Mouse (Mus musculus) heart, postnatal 10 days (tissue): Measurements from ENCODE around the gene Cyth3. TPM values are rescaled to one million over a fixed set of nuclear protein-coding genes. Genes with fewer than 3 reads are reported as not detected.

Source experiments
- DNase-seq, 2 experiments: peaks; one replicate each; pipeline ENCODE4 v3.0.0; 2021
- intact Hi-C: fragments of 180-260 bp; cut with DNase I; formaldehyde crosslinking; loops from one replicate; pipeline ENCODE4 v1.15.1; 2025
- total RNA-seq, 2 experiments: library from RNA; stranded (reverse); gene quantifications; 2 replicates each; pipeline ENCODE4 v1.2.3; 2021

The Cyth3 gene
- total RNA-seq, 2 experiments from 2014 or later, result 87.2 to 125 TPM

DNA sequence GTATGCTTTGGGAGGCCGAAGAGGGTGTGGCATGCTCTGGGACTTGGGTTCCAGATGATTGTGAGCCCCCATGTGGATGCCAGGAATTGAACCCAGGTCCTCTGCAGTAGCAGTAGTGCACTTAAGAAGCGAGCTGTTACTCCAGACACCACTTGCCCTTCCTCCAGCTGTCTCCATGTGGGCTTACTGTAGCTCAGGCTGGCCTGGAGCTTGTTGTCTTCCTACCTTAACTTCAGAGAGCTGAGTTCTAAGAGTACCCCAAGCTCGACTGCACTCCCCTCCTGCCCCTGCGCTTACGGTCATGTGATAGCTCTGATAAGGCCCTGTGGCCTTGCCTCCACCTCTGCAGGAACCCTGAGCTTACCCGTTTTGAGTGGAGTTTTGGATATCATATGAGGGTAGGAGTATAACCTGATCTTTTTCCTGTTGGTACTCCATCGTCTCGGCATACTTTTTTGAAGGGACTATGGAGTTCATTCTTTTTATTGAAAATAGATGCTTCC lies 36.8 kb downstream of the Cyth3 start:
- intact Hi-C loops, result no loop called here
- no peak for DNase-seq

- no peak for DNase-seq
- intact Hi-C loops, result no loop called here
Measured at GRCm38 (mm10) chr5:143663074-143663687, 40.9 kb downstream of the Cyth3 start.

DNA sequence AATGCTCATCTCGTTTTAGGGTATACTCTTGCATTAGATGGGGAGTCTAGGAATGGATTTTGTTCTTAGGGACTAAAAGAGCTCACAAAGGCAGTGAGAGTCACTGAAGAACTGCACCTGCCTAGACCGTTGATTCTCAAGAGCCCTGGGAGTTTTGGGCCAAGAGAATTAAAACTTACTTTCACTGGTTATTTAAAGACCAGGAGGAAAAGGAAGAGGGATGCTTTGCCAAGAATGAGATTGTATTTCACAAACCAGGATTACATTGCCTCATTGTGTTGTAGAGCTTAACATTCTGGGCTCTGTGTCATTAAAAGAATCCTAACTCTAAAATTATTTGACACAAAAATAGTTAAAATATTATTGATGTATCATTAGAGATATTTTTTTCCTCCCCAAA lies 43.3 kb downstream of the Cyth3 start:
- no peak for DNase-seq
- intact Hi-C loops, result loop anchor here (5.0 kb wide), 1 partner anchor 98 kb away; no protein-coding TSS in a partner anchor

DNA sequence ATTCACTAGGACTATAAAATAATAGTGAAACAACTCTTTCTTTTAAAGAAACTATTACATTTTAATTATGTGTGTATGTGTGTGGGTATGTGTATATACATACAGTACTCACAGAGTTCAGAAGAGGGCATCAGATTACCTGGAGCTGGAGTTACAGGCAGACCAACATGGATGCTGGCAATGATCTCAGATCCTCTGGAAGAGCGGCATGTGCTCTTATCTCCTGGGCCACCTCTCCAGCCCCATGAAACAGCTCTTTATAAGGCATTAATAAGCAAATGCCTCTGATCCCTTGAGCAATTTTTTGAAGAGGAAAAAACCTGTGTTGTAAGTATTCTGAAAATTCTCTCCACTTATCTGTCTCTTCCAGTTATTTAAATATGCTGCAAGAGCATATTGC lies 43.8 kb downstream of the Cyth3 start:
- intact Hi-C loops, result loop anchor here (5.0 kb wide), 1 partner anchor 99 kb away; no protein-coding TSS in a partner anchor
- no peak for DNase-seq

DNA sequence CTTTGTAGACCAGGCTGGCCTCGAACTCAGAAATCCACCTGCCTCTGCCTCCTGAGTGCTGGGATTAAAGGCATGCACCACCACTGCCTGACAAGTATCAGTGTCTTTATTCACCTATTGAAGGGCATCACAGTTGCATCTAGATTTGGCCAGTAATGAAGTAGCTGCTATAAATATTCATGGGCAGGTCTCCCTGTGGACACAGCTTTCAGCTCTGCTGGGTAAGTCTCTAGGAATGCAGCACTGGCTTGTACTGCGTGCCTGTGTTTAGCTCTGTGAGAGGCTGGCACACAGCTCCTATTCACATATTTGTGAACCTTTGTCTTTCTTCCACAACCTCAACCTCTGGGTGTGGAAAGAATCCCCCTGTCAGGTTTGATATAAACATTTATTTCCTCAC lies 46.6 kb downstream of the Cyth3 start:
- DNase-seq, result peak; percentile 61 to 71
- intact Hi-C loops, result loop anchor here (5.0 kb wide), 1 partner anchor 102 kb away; no protein-coding TSS in a partner anchor

- DNase-seq, result peak in 1 of 2 experiments; percentile 49
- intact Hi-C loops, result loop anchor here (5.0 kb wide), 1 partner anchor 102 kb away; no protein-coding TSS in a partner anchor
Measured at GRCm38 (mm10) chr5:143669393-143669792, 47.1 kb downstream of the Cyth3 start.

GRCm38 (mm10) chr5:143669839-143670238 lies 47.6 kb downstream of the Cyth3 start:
- intact Hi-C loops, result loop anchor here (5.0 kb wide), 1 partner anchor 103 kb away; no protein-coding TSS in a partner anchor
- DNase-seq, result no peak

DNA sequence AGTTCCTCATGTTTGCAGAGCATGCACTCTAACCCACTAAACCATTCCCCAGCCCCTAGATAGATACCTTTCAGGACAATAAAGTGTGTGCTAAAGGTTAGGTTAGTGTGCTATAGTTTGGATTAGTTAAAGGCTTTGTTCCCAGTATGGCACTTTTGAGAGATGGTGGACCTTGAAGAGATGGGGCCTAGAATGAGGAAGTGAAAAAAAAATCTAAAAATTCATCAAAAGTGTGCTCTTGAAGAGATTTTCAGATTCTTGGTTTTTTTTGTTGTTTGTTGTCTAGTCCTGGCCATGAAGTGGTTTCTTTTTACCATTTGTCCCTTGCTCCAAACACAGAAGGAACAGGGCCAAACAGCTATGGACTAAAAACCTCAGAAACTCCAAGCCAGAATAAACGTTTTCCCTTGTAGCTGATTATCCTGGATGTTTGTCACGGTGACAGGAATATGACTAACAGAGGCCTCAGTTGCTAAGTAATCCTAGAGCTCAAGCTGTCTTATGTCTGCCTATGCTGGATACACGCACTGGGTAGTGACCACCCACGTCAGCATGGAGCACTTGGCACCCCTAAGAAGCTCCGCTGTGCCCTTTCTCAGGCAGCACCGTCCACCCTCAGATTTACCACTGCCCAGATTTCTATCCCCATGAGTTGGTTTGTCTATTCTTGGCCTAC lies 48.6 kb downstream of the Cyth3 start:
- intact Hi-C loops, result no loop called here

GRCm38 (mm10) chr5:143674576-143674975 lies 52.3 kb downstream of the Cyth3 start:
- no peak for DNase-seq
- intact Hi-C loops, result no loop called here

More for the DNA sequence above, 48.6 kb downstream of the Cyth3 start:
- DNase-seq, result peak in 1 of 2 experiments; percentile 40

DNA sequence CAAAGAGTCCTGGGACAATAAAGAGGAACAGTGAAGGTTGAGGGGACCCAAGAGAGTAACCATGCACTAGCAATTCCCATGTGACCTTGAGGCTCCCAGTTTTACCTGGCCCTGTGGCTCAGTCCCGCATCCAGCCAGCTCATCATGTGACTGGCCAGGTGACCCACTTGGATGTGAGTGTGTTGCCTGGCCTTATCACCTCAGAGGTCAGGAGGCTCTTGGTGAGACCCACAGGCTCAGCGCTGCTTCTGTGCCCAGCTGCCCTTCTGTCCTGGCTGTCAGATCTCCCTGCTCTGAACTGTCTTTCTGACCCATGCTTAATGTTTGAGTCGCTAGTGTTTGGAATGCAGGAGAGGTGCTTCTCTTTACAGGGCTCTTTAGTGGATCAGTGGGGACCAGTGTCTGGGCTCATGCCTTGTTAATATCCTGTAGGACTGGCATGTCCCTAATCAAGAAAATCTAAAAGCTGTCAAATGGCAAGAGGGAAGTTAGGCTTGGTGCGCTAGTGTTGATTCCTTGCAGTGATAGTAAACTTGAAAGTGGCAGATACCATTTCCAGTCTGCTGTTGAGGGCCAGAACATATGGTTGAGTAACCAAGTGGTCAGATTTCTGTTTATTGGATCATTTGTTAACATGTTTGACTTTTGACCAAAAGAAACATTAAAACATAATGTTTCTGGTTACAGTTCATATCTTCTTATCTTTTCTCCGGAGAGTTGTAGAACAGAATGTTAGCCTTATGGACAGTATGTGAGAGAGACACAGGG lies 54.2 kb downstream of the Cyth3 start:
- intact Hi-C loops, result no loop called here
- DNase-seq, result no peak

- no peak for DNase-seq
- intact Hi-C loops, result no loop called here
Measured at GRCm38 (mm10) chr5:143677363-143677762, 55.1 kb downstream of the Cyth3 start.

- intact Hi-C loops, result no loop called here
Measured at GRCm38 (mm10) chr5:143678634-143679271, 56.5 kb downstream of the Cyth3 start.

DNA sequence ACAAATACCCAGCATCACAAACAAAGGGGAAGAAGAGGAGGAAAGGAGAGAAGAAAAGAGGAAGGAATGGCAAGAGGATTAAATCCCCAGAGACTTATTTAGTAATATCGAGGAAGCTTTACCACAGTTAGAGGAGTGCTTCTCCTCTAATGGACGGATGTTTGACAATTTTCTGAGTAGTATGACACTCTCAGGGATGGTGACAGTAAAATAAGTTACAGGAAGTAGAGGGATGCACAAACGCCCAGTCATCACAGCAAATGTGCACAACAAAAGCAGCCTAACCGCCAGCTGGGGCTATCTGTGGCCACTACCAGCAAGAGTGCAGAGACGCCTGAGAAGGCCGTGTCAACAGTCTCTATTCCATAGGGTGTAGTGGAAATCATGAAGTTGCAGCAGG lies 57.4 kb downstream of the Cyth3 start:
- DNase-seq, result no peak
- intact Hi-C loops, result no loop called here

More at GRCm38 (mm10) chr5:143678634-143679271, 56.5 kb downstream of the Cyth3 start:
- no peak for DNase-seq

DNA sequence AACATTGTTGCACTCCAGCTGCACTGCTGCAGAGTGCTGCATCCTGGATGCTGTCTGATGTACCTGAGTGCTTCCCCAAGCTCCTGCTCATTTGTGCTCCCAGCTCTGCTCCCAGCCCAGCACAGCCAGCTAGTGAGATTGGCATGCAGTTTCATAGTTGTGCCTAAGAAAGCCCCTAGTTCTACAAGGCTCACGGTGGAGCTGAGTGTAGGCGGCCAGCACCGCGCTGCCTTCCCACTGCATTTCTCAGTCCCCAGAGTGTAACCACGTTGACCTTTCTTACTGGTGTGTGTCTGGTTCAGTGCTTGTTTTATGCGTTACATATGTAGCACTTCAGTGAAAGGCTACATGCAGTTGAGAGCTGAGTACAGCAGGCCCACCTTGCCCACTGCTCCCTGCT lies 61.4 kb downstream of the Cyth3 start:
- DNase-seq, result no peak
- intact Hi-C loops, result no loop called here

DNA sequence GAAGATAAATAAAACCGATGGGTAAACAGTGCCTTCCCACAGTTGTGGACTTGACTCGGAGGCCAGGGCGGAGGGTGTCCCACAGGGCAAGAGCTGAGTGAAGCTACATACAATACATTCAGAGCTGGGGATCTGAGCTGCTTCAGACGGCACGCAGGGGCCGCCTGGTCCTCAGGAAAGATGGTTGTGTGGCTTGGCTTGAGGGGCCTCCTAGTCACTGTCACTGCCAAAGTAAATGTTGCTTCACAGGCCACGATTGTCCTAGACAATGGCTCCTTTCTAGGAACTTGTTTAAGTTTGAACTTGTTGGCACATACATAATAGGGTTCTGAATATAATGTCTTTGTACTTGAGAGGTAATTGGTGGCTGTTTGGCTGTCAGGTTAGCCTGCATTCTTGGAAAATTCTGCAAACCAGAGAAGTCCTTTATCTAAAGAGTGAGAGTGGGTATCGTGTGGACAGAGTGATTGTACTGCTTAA lies 62.7 kb downstream of the Cyth3 start:
- DNase-seq, result no peak
- intact Hi-C loops, result no loop called here

GRCm38 (mm10) chr5:143686456-143686855 lies 64.2 kb downstream of the Cyth3 start:
- DNase-seq, result no peak
- intact Hi-C loops, result no loop called here

GRCm38 (mm10) chr5:143687589-143687988 lies 65.3 kb downstream of the Cyth3 start:
- intact Hi-C loops, result no loop called here
- DNase-seq, result no peak

- DNase-seq, result no peak
- intact Hi-C loops, result no loop called here
Measured at GRCm38 (mm10) chr5:143690392-143690791, 68.1 kb downstream of the Cyth3 start.

- intact Hi-C loops, result no loop called here
- no peak for DNase-seq
Measured at GRCm38 (mm10) chr5:143690926-143691325, 68.7 kb downstream of the Cyth3 start.

DNA sequence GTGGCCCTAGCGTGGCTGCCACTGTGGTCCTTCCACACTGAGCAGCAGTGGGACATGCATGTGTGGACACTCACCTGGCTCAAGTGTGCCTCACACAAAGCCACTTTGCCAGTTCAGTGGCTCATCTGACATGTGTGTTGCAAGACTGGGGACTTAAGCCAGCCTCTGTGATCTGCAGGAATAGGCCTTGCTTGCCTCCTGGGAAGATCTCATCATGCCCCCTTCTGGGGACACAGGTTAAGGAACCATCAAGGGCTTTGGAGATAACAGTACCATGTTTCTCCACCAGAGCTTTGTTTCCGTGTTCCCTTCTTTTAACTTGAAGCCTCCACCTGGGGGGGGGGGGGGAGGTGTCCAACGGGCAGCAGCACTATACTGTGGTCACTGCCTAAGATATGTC lies 74.1 kb downstream of the Cyth3 start:
- no peak for DNase-seq
- intact Hi-C loops, result no loop called here

DNA sequence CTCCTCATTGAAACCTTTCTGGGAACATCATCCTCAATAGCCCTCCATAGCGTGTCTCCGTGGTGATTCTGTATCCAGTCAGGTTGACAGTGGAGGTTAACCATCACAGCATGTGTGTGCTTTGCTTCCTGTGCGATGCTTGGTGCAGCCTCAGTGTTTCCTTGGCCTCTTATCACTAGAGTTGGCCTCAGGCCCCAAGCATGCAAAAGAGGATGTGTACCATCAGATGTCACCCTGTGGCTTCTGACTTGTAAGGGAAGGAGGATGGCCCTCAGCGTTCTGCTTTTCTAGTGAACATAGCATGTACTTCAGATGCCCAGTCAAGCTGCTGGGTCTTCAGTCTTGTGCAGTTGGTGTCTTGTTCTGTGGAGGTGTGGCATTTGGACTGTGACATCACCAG lies 76.2 kb downstream of the Cyth3 start:
- no peak for DNase-seq
- intact Hi-C loops, result no loop called here
